Mouse (Mus musculus) erythroblast, adult 5-6 weeks (primary cell): ENCODE results near the gene Prodh2. TPM values are rescaled to one million over a fixed set of nuclear protein-coding genes. Genes with fewer than 3 reads are reported as not detected.
A peak's percentile ranks its signal among the peaks of the same experiment; 100 is the strongest.
"Not testable (repeated sequence)": the region's sequence is repeated elsewhere in the genome, so short reads cannot be mapped to it uniquely, and the experiment has no call there.

ENCODE experiments used
- ATAC-seq: replicated peaks from 2 replicates; pipeline ENCODE4 v1.8.0; 2016; ENCODE audit warnings: moderate number of reproducible peaks, mild to moderate bottlenecking, moderate TSS enrichment, inconsistent platforms; ENCODE audit not compliant: poor library complexity, low FRiP score, severe bottlenecking
- total RNA-seq, 2 experiments: library from RNA; stranded (forward) in 1 of 2; stranded (reverse) in 1 of 2; fragments of 150-400 nt in 1 of 2; fragments of 200-764, 138-1000 nt in 1 of 2; gene quantifications; 2 replicates each; pipeline versions ENCODE4 v1.2.3 to v1.2.4; 2015 to 2017; ENCODE audit warnings: low replicate concordance in 2 of 2

Prodh2 gene
- total RNA-seq (2015; ENCODE audit: low replicate concordance) (not detected in 2 replicates), total RNA-seq (2017; ENCODE audit: low replicate concordance) (not detected in 2 replicates)

DNA sequence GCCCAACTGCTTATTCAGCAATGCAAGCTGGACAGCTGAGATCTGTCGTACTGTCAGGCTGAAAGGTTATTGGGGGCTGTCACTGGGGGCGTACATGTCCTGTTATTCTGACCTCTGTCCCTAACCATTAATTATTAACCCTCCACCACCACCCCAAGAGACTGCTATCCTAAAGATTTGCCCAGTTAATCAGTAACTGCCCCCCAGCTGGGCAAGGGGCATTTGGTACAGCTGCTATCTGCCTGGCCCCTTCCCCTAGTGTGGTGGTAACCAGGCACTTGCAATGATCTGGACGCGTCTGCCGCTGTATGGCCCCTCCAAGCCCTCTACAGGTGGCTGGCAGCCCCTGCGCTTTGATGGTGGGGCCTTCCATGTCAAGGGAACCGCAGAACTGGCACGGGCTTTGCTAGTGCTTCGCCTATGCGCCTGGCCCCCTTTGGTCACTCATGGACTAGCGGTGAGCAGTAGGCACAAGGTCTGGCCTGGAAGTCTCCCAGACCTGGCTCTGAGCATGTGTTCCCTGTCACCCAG is at the start of gene Prodh2:
Gene Prodh2 (plus strand): TSS at position 222 of the 531 bp plus-strand sequence.
- ATAC-seq: no peak

DNA sequence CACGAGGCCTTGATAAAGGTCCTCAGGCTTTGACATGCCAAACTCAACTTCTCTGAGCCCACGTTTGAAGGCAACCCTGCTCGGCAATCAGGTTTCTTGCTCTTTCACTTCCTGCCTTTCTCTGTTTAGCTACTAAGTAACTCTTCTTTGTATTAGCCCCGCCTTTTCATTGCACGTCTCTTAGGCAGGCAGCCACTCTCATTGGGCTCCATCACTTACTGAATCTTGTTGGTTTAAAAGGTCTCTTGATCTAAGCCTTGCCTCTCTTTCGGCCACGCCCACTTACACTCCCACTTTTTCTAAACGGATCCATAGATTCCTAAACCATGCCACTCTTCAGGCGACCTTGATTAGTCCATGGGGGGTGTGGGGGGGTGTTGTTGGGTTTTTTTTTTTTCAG is 49.7 kb upstream of the Prodh2 start:
- no peak for ATAC-seq

DNA sequence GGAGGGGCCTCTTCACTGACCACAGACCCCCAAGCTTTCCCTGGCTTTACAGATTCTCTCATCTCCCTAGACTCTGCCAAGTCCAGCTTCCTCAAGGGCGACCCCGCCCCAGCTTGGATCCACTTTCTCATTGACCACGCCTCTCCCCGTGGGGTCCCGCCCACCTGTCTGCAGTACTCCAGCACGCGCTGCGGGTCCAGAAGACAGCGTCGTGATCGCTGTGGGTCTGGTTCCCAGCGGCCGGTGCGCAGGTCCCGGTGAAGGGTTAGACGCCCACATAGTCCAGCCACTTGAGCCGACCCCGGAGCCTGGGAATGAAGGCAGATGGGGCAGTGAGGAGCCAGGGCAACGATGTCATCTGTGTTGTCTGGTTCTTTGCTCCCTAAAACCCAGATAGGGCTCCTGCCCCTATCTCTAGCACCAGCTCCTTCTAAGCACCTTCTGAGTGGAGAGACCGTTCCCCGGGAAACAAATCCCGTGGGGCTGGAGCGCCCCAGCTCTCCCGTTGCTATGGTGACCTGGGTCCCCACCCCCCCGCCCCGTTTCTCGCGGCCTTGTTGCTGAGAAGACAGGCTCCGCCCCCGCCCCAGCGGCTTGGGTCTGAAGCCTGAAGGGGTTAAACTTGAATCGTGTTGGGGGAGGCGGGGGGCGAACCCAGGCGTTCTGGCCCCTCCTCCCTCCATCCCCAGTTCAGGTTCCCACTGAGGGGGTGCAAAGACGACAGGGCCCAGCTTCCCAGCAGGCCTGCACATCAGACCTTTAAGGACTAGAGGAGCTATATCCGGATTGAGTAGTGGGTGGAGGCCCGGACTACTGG is 49.1 kb upstream of the Prodh2 start:
- no peak for ATAC-seq

GRCm38 (mm10) chr7:30444971-30445751 is 48.3 kb upstream of the Prodh2 start, which contains the start of gene Aplp1:
Gene Aplp1 (minus strand): TSS chr7:30445535.
- ATAC-seq: no peak

DNA sequence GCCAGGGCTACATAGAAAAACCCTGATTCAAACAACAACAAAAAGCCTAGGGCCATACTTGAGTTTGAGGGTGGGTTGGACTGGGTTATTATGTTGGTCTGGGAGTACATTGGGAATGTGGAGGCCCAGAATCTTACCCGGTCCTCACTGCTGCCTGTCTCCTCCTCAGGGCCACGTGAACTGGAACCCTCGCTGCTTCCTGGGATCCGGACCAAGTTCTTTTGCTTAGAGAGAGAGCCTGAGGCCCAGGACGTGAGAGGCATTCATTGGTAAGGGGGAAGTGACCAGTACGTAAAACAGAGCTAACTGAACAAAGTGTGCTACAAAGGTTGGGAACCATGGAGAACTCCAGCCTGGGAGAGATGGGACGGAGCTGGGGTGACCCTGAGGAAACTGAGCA is 43.2 kb upstream of the Prodh2 start:
- no peak for ATAC-seq

GRCm38 (mm10) chr7:30453327-30453726 is 40.1 kb upstream of the Prodh2 start:
- ATAC-seq: no peak

GRCm38 (mm10) chr7:30453766-30454165 is 39.7 kb upstream of the Prodh2 start:
- 0 out of 2 replicates have a peak, but pooled peaks have one; percentile 35 for ATAC-seq

DNA sequence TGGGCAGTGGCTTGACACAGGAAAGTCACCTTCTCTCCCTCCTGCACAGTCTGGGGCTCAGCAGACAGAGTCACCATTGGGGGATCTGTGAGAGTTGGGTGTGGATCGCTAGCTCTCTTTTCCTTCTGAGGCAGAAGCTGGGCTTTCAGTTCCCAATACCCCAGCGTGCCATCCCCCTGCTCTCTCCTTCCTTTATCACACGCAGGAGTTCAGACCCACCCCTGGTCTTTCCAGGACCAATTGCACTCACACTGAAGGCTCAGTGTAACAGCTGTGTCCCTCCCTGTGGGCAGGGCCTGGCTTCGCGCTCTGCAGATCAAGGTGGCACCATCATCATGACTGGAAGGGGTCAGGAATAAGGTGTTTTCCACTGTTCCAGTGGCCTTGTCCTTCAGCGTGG is 39.2 kb upstream of the Prodh2 start:
- no peak for ATAC-seq

GRCm38 (mm10) chr7:30456487-30456886 is 36.9 kb upstream of the Prodh2 start:
- no peak for ATAC-seq

DNA sequence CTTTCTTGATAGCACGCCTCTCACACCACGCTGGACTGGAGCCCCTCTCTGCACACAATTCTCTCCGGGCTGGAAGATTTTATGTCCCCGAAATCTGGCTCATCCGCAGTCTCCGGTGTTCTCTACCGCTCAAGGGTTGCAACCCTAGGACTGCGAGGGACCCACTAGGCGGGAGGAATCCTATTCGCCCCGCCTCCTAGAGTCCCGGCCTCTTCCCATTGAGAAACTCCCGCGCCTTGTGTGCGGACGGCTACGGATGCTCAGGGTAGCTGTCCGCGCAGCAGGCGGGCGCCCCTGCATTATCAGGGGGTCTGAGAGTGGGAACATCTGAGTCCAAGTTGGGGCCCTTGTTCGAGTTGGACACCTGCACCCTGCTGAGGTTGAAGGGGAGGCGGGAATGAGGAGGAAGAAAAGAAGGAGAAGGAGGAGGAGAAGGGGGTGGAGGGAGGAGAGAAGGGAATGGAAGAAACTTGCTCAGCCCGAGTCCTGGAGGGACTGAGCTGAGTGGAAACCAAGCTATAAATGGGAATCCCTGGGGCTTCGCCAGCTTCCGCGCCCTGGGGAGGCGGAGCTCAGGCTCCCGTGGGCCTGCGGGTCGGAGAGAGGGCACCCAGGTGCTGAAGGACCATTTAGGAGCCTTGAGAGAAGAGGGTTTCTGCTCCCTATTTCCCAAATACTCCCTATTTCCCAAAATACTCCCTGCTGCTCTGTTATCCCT is 36.4 kb upstream of the Prodh2 start:
- no peak for ATAC-seq

DNA sequence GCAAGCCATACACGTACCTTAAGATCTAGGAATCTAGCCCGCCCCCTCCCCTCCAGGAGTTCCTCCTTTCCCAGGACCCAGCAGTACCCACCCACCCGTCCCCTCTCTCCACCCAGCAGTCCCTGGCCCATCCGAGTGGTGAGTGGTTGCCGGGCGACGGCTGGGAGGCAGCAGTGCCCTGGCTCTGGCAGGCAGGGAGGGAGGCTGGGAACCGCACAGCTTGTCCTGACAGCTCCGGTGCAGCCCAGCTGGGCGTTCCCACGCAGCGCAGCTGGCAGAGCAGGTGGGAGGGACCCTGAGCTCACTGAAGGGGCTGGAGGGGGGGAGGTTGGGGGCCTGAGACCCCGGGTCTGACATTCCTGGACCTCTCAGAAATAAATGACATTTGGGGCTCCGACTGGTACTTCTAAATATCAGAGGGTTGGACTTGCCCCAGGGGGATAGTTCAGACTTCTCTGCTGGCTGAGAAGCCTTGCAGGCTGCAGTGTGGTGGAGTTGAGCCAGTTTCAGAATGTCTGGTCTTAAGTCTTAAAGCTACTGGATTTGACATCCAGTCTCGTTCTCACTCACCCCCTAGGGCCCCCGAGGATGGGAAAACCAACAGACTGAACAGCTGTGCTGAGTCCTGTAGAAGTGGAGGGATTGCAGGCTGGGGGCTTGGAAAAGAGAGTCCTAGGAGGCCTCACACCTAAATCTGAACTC is 35.6 kb upstream of the Prodh2 start, which contains the start of the genes Kirrel2 and Nphs1:
Gene Kirrel2 (minus strand): TSS at position 62 of the 702 bp plus-strand sequence.
Gene Nphs1 (plus strand): TSS at position 687 of the 702 bp plus-strand sequence.
- no peak for ATAC-seq

- ATAC-seq: no peak
Measured at GRCm38 (mm10) chr7:30459484-30459883, 33.9 kb upstream of the Prodh2 start.

DNA sequence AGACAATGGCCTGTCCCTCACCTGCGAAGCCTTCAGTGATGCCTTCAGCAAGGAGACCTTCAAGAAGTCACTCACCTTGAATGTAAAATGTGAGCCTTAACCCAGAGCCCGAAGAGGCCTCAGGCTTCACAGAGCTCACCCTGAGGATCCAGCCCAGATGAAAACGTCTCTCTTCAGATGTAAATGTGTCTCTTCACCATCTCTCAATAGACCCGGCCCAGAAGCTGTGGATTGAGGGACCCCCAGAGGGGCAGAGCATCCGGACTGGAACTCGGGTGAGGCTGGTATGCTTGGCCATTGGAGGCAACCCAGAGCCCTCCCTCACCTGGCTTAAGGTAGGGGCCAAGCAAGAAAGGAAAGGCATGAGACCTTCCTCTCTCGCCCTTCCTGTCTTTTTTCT is 29.9 kb upstream of the Prodh2 start:
- no peak for ATAC-seq

DNA sequence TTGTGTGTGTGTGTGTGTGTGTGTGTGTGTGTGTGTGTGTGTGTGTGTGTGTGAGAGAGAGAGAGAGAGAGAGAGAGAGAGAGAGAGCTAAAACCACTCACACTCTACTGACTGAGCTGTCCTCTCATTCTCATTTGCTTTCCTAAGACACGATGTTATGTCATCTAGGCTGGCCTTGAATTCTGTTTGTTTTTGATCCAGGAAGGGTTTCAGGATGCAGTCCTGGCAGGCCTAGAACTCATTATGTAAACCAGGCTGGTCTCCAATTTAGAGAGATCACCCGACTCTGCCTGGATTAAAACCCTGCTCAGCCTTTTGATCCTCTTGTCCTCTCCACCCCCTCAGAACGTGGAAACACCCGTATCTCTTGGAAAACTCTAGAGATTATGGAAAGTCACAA is 29.4 kb upstream of the Prodh2 start:
- ATAC-seq: no peak

DNA sequence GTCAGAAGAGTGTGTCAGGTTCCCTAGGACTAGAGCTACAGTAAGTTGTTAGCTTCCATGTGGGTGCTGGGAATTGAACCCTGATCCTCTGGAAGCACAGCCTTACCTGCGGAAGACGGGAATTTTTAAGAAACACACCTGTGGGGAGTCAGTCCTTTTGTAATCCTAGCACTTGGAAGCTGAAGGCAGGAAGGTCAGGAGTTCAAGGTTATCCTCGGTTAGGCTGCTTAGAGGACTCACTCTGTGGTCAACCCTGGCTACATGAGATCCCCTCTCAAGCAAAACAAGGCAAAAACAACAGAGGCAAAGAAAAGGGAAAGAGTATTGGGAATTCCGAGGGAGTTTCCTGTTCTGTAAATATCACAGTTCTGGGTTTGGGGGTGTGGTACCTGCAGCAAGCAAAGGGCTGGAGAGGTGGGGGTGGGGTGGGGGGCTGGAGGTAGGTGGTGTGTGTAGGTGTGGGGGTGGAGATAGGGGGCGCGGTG is 28.6 kb upstream of the Prodh2 start:
- no peak for ATAC-seq

GRCm38 (mm10) chr7:30472411-30472810 is 21.0 kb upstream of the Prodh2 start:
- no peak for ATAC-seq

DNA sequence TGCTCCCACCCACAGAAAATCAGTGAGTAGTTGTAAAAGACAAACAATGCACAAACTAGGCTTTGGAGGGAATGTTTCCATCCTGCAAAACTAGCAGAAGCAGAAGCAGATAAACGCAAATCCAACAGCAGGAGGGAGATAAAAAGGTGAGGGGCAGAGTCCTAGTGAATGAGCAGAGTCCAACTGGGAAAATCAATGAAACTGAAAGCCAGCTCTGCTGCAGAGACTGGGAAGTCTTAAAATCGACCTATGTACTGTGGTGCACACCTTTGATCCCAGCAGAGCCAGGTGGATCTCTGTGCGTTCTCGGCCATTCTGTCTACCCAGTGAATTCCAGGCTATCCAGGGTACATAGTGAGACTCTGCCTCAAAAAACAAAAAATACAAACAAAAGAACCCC is 18.4 kb upstream of the Prodh2 start:
- ATAC-seq: no peak

DNA sequence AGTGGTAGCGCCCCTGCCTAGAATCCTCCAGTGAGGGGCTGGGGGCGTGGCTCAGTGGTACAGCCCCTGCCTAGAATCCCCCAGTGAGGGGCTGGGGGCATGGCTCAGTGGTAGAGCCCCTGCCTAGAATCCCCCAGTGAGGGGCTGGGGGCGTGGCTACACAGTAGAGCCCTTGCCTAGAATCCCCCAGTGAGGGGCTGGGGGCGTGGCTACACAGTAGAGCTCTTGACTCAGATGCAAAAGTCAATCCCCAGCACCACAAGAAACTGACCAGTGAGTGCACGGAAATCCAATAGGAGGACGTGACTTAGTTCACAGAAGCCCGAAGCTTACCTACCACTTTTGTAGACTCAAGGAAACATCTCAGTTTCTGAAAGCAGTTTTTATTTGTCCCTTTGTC is 17.3 kb upstream of the Prodh2 start:
- ATAC-seq: not testable (repeated sequence)
